Mouse (Mus musculus) Patski (cell line): ENCODE measurements around the gene Slc37a1. TPM values are rescaled to one million over a fixed set of nuclear protein-coding genes. Genes with fewer than 3 reads are reported as not detected.

Experiments used
- ATAC-seq: fragments of 100-300 bp; one replicate; pipeline ENCODE4 v1.8.0; 2021
- CTCF ChIA-PET: fragments of 350-600 bp; sonication (Branson Sonifier 250); formaldehyde crosslinking; loops from one replicate; lab custom pipeline; 2022; ENCODE audit warnings: inconsistent platforms; lab: Charles Lee
- POLR2A ChIA-PET: fragments of 350-600 bp; sonication (Branson Sonifier 250); formaldehyde crosslinking; loops from one replicate; lab custom pipeline; 2022; ENCODE audit warnings: antibody characterized with exemption, inconsistent platforms; lab: Charles Lee
- DNase-seq: peaks from one replicate; pipeline ENCODE4 v3.0.0-alpha.2; 2011; ENCODE audit warnings: low read depth, low spot score
- H3K27me3 ChIP-seq: fragments of 371-371 bp; one replicate; pipeline ENCODE4 v1.5.1; 2021
- CTCF ChIP-seq: fragments of 100-300 bp; IDR thresholded peaks from one replicate; pipeline ENCODE4 v1.5.1; 2021
- in situ Hi-C: fragments of 300-500 bp; cut with MboI; formaldehyde crosslinking; loops from 3 replicates; pipeline ENCODE4 v1.11.1; 2018; ENCODE audit warnings: low pct_unique_long_range_greater_than_20kb, mixed read lengths
- polyA plus RNA-seq: library from polyadenylated mRNA; unstranded; gene quantifications from one replicate; pipeline ENCODE4 v1.2.3, GENCODE M21; 2021

The Slc37a1 gene
- polyA plus RNA-seq, 1 experiment from 2014 or later = 4.5 TPM

DNA sequence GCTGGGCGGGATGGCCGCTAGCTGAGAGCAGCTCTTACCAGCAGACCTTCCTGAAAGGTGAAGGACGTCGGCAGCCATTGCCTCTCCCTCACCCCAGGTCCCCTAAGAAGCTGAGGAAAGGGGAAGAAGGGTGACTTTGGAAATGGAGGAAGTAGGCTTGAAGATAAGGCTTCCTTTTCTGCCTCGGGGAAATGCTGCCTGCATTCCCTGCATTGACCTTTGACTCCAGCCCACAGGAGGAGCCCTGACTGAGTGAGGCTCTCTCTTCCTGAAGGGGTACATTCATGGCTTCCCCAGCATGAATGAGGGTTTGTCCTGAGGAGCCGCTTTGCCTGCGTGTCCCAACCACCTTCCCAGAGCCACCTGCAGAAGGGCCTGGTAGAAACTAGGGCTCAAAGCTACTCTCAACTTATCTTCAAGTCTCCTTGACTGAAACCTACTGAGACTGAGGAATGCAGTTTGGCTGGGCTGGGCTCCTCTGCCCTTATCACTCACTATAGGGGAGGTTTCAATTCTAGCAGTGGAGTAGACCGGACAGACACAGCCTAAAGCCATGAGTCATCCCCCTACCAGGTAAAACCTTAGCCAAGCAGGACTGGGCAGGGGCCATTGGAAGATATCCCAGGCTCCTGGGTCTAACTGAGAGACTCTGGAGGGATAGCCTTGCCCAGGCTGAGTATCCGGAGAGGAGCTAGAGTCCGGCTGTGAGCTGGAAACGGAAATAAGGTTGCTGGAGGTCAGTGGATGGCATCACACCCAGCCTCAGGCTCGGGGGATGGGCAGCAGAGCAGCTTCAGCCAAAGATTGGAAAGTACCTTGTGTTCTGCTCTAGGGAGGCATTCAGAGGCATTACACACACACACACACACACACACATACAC is 18.5 kb downstream of the Slc37a1 start:
- DNase-seq (no peak), ATAC-seq (peak; percentile 14)
- ChIA-PET CTCF (interaction anchor here (0.9 to 1.8 kb wide), 3 partner anchors 8 to 25 kb away, joined by 3 to 6 read pairs (median 3); no protein-coding TSS in a partner anchor), POLR2A (interaction anchor here (1.4 kb wide), 1 partner anchor 8 kb away, joined by 3 read pairs; no protein-coding TSS in a partner anchor)
- H3K27me3 ChIP-seq = no peaks in the 10 kb centered on the region
- in situ Hi-C loops = no loop called here
- TF ChIP-seq CTCF = no peak

- no peaks in the 10 kb centered on the region for H3K27me3 ChIP-seq
- in situ Hi-C loops = no loop called here
- ChIA-PET POLR2A (interaction anchor here (1.4 kb wide), 1 partner anchor 9 kb away, joined by 3 read pairs; no protein-coding TSS in a partner anchor), CTCF (interaction anchor here (0.9 to 1.0 kb wide), 2 partner anchors 9 to 24 kb away, joined by 3 read pairs; no protein-coding TSS in a partner anchor)
- TF ChIP-seq CTCF = no peak
- ATAC-seq (no peak), DNase-seq (no peak)
These were observed 19.2 kb downstream of the Slc37a1 start for GRCm38 (mm10) chr17:31305776-31306120.

- H3K27me3 ChIP-seq = no peaks in the 10 kb centered on the region
- in situ Hi-C loops = no loop called here
- TF ChIP-seq CTCF = no peak
- POLR2A ChIA-PET = interaction anchor here (0.9 kb wide), 1 partner anchor 12 kb away, joined by 3 read pairs; no protein-coding TSS in a partner anchor
- DNase-seq (no peak), ATAC-seq (no peak)
- CTCF ChIA-PET = no interaction called here
These were observed 21.2 kb downstream of the Slc37a1 start for GRCm38 (mm10) chr17:31307756-31308155.

DNA sequence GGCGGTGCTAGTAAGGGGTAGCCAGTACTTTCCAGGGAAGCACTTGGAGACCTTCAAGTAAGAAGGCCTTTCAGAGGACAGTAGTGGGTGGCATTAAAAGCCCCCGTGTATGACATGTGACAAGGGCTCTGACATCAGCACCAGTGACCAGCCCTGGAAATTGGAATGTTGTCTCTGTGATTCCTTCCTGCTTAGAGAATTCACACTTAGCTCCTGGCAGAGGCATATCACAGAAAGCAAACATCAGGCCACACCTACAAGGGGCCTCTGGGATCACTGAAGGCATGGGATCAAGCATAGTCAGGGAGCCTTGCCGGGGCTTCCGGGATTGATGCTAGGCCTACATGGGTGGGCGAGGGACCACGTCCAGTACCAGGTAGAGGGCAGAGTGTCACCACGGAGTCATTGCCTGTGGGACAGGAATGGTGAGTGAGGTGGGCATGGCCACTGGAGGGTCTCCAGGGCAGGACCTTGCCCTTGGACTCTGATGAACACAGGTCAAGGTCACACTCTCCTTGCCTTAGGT is 21.8 kb downstream of the Slc37a1 start:
- H3K27me3 ChIP-seq = no peaks in the 10 kb centered on the region
- ATAC-seq (no peak), DNase-seq (no peak)
- no peak for TF ChIP-seq CTCF
- POLR2A ChIA-PET = interaction anchor here (0.9 kb wide), 1 partner anchor 12 kb away, joined by 3 read pairs; no protein-coding TSS in a partner anchor
- CTCF ChIA-PET = interaction anchor here (1.4 kb wide), 2 partner anchors 11 to 17 kb away, joined by 3 to 5 read pairs; no protein-coding TSS in a partner anchor
- in situ Hi-C loops = no loop called here

GRCm38 (mm10) chr17:31309281-31309793 is 22.7 kb downstream of the Slc37a1 start:
- TF ChIP-seq CTCF = no peak
- DNase-seq (peak; percentile 78), ATAC-seq (peak; percentile 58)
- in situ Hi-C loops = no loop called here
- CTCF ChIA-PET = interaction anchor here (1.0 to 1.4 kb wide), 3 partner anchors 8 to 16 kb away, joined by 3 to 5 read pairs (median 4); no protein-coding TSS in a partner anchor
- no peaks in the 10 kb centered on the region for H3K27me3 ChIP-seq
- POLR2A ChIA-PET = no interaction called here

GRCm38 (mm10) chr17:31311047-31311446 is 24.5 kb downstream of the Slc37a1 start:
- no peak for TF ChIP-seq CTCF
- in situ Hi-C loops = no loop called here
- H3K27me3 ChIP-seq = no peaks in the 10 kb centered on the region
- no peak for ATAC-seq
- DNase-seq = no peak
- CTCF ChIA-PET = interaction anchor here (2.2 kb wide), 1 partner anchor 19 kb away, joined by 7 read pairs; no protein-coding TSS in a partner anchor
- POLR2A ChIA-PET = no interaction called here

DNA sequence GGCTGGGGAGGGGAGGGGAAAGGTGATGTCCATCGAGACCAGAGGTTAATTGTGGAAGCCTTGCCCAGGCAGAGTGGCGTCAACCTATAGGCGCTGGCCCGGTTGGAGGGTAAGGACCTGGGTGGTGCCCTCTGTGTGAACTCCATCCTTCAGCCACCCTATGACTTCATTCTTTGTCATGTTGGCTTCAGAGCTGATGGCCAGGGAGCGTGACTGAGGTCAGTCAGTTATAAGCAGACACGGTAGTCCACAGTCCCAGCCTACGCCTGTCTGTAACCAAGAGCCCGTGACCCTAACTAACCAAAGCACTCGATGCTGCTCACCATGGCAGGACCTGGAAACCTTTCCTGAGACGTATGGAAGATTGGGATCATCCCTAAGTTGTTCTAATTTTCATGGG is 26.1 kb downstream of the Slc37a1 start:
- CTCF ChIA-PET = interaction anchor here (2.5 kb wide), 1 partner anchor 14 kb away, joined by 5 read pairs; no protein-coding TSS in a partner anchor
- in situ Hi-C loops = no loop called here
- ATAC-seq = peak; percentile 34
- TF ChIP-seq CTCF = no peak
- H3K27me3 ChIP-seq = no peaks in the 10 kb centered on the region
- no peak for DNase-seq
- POLR2A ChIA-PET = no interaction called here

DNA sequence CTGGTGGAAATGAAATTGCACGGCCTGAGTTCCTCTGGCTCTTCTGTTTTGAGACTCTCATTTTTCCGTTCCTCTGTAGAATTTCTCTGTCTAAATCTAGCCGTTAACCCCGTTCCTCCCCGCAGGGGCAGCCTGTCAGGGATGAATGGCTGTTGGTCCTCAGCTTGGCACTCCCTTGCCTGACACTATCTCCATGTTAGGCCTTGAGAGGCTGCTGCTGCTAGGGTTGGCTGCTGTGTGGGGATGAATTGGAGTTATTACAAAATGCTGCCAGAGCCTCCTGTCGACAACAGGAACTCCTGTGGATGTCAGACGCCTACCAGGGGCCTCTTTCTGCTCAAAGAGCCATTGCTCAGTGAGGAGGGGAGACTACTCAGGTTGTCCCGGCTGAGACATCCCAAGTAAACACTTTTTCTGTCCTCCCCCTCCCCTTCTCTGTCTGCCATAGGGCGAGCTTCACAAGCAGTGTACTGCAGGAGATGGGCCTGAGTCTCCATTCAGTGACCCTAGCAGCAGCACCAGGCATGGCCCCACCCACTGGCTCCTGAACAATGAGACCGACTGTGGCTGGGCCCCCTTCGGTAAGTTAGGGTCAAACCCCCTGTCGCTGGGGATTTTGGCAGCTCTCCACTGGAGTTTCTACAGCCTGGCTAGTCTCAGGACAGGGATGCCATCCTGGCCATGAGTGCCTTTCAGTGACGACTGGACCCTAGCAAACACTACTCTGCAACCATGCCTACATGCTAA is 28.6 kb downstream of the Slc37a1 start:
- ChIA-PET POLR2A (no interaction called here), CTCF (no interaction called here)
- in situ Hi-C loops = no loop called here
- ATAC-seq (no peak), DNase-seq (no peak)
- no peak for TF ChIP-seq CTCF
- no peaks in the 10 kb centered on the region for H3K27me3 ChIP-seq

DNA sequence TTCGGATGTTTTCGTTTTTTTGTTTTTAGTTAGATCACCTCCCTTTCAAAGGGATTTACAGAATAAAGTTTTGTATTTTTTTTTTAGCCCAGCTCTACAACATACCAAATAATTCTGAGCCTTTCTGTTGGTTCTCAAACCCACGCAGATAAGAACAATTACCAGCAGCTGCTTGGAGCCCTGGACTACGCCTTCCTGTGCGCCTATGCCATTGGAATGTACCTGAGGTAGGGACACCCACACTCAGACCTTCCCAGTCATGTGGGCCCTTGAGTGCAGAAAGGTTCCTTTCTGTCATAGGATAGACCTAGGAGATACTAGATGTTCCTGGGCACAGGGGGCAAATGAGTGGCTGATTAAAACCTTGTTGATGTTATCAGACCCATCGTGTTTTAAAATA is 29.4 kb downstream of the Slc37a1 start:
- CTCF ChIA-PET = no interaction called here
- TF ChIP-seq CTCF = no peak
- ATAC-seq (no peak), DNase-seq (no peak)
- in situ Hi-C loops = no loop called here
- POLR2A ChIA-PET = no interaction called here
- no peaks in the 10 kb centered on the region for H3K27me3 ChIP-seq

DNA sequence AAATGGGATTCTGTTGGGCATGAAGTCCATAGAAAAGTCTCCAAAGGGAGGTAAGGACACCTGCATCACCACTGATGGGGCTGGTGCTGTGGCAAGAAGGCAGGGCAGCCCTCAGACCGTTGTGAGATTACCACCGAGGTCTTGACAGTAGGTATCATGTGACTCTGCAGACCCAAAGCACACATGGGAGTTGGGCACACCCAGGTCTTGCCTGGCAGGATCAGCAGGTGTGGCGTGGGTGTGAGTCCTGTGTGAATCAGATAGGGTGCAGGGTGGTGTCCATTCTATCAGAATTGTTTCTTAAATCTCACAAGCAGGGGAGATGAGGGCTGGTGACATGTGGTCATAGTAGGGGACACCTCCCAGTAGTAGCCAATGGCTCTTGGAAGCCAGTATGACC is 30.4 kb downstream of the Slc37a1 start:
- ATAC-seq (no peak), DNase-seq (no peak)
- CTCF ChIA-PET = interaction anchor here (1.0 to 1.4 kb wide), 3 partner anchors 8 to 14 kb away, joined by 3 to 4 read pairs (median 3); no protein-coding TSS in a partner anchor
- TF ChIP-seq CTCF = no peak
- POLR2A ChIA-PET = no interaction called here
- H3K27me3 ChIP-seq = no peaks in the 10 kb centered on the region
- in situ Hi-C loops = no loop called here
